Mouse (Mus musculus) WW6 (cell line): Measurements from ENCODE around the gene Plxna4.

Source experiments
- DNase-seq: peaks from one replicate; pipeline ENCODE4 v3.0.0-alpha.2; 2013; ENCODE audit warnings: low read depth, low spot score

Plxna4 gene

DNA sequence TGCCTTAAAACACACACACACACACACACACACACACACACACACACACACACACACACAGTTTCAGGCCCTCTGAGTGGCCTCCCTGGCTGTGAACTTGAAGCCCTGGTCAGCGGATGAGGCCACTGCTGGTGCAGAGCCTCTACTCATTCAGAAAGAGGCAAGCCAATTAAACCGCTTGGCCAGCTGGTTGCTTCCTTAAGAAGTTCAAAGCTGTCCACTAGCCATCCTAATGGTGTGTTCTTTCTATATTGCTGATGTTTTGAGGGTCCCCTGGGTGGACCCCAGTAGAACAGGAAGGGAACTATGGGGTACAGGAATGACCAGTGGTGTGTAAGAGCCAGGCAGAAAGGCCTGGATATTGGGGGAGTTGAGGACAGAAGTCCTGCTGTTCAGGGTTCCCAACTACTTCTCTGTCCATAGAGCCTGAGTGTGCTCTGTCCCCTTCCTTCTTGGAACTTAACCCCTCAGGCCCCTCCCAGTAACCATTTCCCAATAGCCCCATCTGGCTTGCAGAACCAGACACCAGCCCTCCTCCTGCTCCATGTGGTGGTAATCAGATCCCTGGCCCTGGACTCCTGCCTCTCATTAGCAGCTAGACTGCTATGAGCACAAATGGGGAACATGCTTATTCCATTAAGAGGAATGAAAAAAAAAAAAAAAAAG, 408.5 kb downstream of the Plxna4 start:
- DNase-seq: no peak

GRCm38 (mm10) chr6:32177905-32178304, 410.1 kb downstream of the Plxna4 start:
- DNase-seq: no peak

- DNase-seq: no peak
These were observed 420.3 kb downstream of the Plxna4 start for GRCm38 (mm10) chr6:32167725-32168124.

- no peak for DNase-seq
These were observed 427.6 kb downstream of the Plxna4 start for GRCm38 (mm10) chr6:32160370-32160769.

DNA sequence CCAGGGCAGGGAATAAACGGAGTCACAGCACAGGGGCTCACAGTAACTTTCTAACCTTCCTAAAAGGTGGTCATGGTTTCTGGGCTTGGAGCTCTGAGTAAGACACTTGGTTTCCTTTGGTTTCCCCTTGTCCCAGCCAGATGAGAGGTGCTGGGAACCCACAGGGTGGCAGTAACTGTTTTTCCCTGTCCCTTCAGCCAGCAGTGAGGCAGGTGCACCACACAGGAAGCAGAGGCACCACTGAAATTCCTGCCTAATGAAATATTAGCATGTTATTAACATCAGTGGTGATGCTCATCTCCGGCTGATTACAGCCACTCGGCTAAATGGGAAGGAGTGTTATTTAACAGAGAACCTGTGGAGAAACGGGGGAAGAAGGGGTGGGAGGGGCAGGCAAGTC, 428.1 kb downstream of the Plxna4 start:
- no peak for DNase-seq

DNA sequence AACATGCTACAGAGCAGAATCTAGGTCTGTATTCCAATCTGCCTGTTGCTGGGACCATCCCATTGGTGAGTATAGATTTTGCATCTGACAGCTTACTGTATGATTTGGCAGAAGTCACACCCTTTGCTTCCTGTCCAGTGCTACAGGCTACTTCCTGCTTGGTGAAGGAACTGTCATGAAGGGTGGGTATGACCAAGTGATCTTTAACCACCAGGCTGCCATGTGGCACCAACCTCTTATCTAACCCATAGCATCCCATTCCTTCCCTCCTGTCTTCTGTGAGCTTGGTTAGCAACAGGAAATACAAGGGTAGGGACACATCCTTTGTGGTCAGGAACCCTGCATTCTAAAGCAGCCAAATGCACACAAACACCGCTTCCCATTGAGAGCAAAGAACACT, 429.6 kb downstream of the Plxna4 start:
- DNase-seq: no peak

DNA sequence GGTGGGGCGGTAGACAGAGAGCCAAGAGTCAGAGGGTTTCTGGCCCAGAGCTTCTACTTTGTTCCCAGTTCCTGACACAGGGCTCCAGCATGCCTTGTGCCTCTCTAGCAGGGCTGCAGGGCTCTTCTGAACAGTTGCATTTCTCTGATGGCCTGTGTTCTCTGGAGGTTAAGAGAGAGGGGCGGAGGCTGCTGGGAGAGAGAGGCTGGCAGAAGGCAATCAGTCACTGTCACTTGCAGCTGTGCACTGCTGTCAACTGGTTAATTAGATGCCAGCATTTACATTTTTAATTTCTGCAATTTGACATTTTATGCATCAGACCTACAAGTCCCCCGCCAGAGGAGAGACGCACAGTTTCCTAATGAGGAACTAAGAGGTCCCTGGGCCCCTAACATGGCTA, 434.8 kb downstream of the Plxna4 start:
- DNase-seq: no peak

GRCm38 (mm10) chr6:32150836-32151235, 437.2 kb downstream of the Plxna4 start:
- no peak for DNase-seq

GRCm38 (mm10) chr6:32144771-32145170, 443.2 kb downstream of the Plxna4 start:
- DNase-seq: no peak

DNA sequence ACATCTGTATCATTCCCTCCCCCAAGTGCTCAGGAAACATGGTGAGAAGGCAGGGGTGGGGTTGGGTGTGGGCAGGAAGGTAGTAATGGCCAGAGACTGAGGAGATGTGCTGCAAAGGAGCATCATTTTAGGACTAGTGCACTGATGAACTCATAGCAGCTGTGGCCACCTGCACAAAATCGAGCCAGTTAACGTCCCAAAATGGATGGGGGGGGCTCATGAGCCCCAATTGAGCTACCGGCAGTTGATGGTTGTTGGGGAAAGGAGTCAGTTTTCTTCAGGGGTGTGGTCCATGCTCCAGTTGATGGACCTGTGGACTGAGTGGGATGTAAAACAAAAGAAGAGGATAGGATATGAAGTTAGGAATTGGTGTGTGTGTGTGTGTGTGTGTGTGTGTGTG, 448.5 kb downstream of the Plxna4 start:
- DNase-seq: no peak

DNA sequence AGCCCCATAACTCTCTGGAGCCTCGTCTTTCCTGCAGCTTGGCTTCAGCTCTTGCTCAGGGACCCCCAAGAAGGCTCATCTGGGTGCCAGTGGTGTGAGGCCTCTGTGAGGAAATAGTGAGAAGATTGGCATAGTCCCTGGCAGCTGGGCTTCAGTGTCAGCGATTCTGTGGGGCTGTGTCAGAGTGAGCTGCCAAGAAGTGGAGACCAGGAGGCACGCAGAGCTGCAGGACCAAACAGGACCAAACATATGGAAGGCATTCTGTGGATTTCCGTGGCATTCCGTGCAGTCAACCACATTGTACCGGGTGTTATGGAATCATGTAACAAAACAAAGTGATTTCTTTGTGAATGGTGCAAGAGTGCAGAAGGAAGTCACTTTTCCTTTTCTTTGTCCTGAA, 461.1 kb downstream of the Plxna4 start:
- DNase-seq: no peak

DNA sequence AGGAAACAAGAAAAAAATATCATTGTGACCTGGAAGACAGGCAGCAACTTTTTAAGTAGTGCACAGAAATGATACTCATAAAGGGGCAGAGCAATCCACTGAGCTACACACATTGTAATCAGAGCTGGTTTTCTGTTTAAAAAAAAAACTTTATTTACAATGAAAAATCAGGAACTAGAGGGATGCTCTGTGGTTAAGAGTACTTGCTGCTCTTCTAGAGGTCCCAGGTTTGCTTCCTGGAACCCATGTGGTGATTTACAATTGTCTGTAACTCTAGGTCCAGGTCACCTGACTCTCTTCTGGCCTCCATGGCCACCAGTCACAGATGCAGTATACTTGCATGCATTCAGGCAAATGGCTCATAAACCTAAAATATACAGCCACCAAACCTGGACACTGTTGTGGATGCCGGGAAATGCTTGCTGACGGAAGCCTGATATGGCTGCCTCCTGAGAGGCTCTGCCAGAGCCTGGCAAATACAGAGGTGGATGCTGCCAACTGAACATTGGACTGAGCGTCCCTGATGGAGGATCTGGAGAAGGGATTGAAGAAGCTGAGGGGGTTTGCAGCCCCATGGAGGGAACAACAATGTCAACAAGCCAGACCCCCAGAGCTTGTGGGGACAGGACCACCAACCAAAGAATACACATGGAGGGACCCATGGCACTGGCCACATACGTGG, 465.3 kb downstream of the Plxna4 start:
- no peak for DNase-seq

DNA sequence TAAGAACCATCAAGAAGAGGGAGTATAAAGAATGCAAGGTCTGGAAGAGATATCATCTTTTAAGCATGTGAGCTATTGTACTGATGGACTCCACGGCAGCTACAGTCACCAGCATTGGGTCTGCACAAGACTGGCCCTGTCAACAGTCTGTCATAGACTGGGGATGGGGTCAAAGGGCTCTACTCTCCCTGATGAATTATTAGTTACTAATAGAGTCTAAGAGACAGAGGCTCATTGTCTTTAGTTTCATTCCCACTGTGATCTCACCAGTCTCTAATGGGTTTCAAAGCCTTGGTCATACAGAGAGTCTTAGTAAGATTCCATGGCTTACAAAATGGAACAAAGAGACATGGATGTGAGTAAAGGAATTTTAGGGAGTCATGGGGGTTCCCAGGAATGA, 467.1 kb downstream of the Plxna4 start:
- DNase-seq: no peak

DNA sequence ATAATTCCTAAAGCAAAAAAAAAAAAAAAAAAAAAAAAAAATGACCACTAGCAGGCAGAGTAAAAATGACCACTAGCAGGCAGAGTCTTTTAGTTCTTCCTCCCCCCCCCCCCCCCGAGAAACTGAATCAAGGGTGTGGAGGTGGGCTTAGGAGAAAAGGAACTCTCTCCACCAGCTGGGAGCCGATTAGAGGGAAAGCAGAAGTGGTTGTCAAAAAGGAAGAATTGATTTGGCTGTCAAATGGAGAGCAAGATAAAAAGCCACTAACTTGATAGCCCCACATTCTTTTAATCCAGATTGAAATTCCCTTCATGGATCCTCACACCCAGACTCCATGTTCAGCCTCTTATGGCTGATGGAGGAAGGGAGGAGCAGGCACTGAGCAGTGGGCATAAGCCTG, 478.8 kb downstream of the Plxna4 start:
- DNase-seq: no peak

GRCm38 (mm10) chr6:32105547-32106275, 482.3 kb downstream of the Plxna4 start:
- no peak for DNase-seq
